Comparison of ENCODE assay signal across 10 mouse cellular contexts in genomic region chr9:40687053-40687452, GRCm38 (mm10). TPM values are rescaled to one million over a fixed set of nuclear protein-coding genes. Genes with fewer than 3 reads are reported as not detected.
A peak's percentile ranks its signal among the peaks of the same experiment; 100 is the strongest.
DNase-seq lines count a peak whose midpoint lies in the region; ATAC-seq and TF ChIP-seq lines count a peak whose summit lies in the region.
"Had no signal": no experiment of that assay in that cellular context is flagged by ENCODE, and none has a peak within 500 bp of the region (broad histone marks: within the 10 kb centered on the region; RNA-seq: fewer than 3 reads in every experiment).

No protein-coding gene starts in this region.

- peak overlapping the region; percentile 87 for H3K27ac ChIP-seq in left cerebral cortex, adult 2 months
- H3K27ac ChIP-seq in forebrain, embryonic 12.5 days, result peak overlapping the region; percentile 92; the same call in 1 of the 2 replicates
- no peak overlapping the region for H3K27ac ChIP-seq in intestine, postnatal 0 days (ENCODE audit: low read depth, low read length)
- H3K27ac ChIP-seq in olfactory bulb, adult 2 months (ENCODE audit: insufficient read depth, low read depth, low read length), result no peak overlapping the region

- H3K9me3 ChIP-seq in forebrain, embryonic 12.5 days, result no peaks in the 10 kb centered on the region
- H3K9me3 ChIP-seq in intestine, postnatal 0 days (ENCODE audit: control insufficient read depth), result no peaks in the 10 kb centered on the region
- H3K9me3 ChIP-seq: megakaryocyte, embryonic 14.5 days had no signal

- TF ChIP-seq POLR2A in olfactory bulb, adult 2 months (IDR thresholded peaks at IDR 0.05; ENCODE audit: insufficient read depth, low read depth, low read length), result no peak

- H3K9ac ChIP-seq in forebrain, embryonic 12.5 days, result peak overlapping the region; percentile 80
- peak overlapping the region; percentile 43; the same call in 1 of the 2 replicates for H3K9ac ChIP-seq in intestine, postnatal 0 days (ENCODE audit: low read depth, low read length)

- WGBS in forebrain, embryonic 12.5 days, result 41% methylated on average over 5 of the region's 5 CpGs
- WGBS in intestine, postnatal 0 days, result 53% methylated on average over 5 of the region's 5 CpGs
- WGBS in olfactory bulb, adult 2 months, result 65% methylated on average over 5 of the region's 5 CpGs

- intact Hi-C loops in left cerebral cortex, adult 2 months (cut with DNase I), result loop anchor here (2.0 to 5.0 kb wide), 3 partner anchors 45 to 70 kb away; no protein-coding TSS in a partner anchor
- intact Hi-C loops in left cerebral cortex, postnatal 14 days (cut with DNase I), result loop anchor here (5.0 kb wide), 3 partner anchors 50 to 65 kb away; no protein-coding TSS in a partner anchor

- H3K36me3 ChIP-seq in forebrain, embryonic 12.5 days (replicated peaks), result no peaks in the 10 kb centered on the region
- H3K36me3 ChIP-seq in intestine, postnatal 0 days (ENCODE audit: control insufficient read depth, insufficient read depth), result no peaks in the 10 kb centered on the region

- H3K4me2 ChIP-seq in forebrain, embryonic 12.5 days, result peak overlapping the region; percentile 92
- H3K4me2 ChIP-seq in intestine, postnatal 0 days (replicated peaks; ENCODE audit: low read depth), result peak overlapping the region; percentile 71

- no peak for ATAC-seq in forebrain, embryonic 12.5 days (ENCODE audit: low FRiP score)
- ATAC-seq in intestine, postnatal 0 days, result no peak
- no peak for ATAC-seq in megakaryocyte-erythroid progenitor cell, adult 5-6 weeks (replicated peaks; ENCODE audit: low FRiP score, low TSS enrichment, poor library complexity, severe bottlenecking)

- no peak for TF ChIP-seq CTCF in left cerebral cortex, adult 2 months (IDR thresholded peaks at IDR 0.05)
- TF ChIP-seq CTCF in intestine, postnatal 0 days (IDR thresholded peaks at IDR 0.05; ENCODE audit: low read depth), result no peak
- no peak for TF ChIP-seq CTCF in olfactory bulb, adult 2 months (IDR thresholded peaks at IDR 0.05; ENCODE audit: insufficient read depth, low read depth, low read length)

- DNase-seq in left cerebral cortex, adult 2 months (ENCODE audit: extremely low spot score in 1 of 2, low spot score in 2 of 2), result no peak
- DNase-seq in left cerebral cortex, postnatal 14 days (ENCODE audit: low spot score in 2 of 2), result no peak
- DNase-seq in urinary bladder, postnatal 4 days (ENCODE audit: low spot score in 2 of 2), result no peak
- DNase-seq: kidney, adult 2 months had no signal

- peaks cover 35% of the 10 kb centered on the region for H3K27me3 ChIP-seq in forebrain, embryonic 12.5 days
- H3K27me3 ChIP-seq in intestine, postnatal 0 days (replicated peaks; ENCODE audit: control insufficient read depth, insufficient read depth, low read length), result peaks cover 26% of the 10 kb centered on the region

- H3K4me1 ChIP-seq in forebrain, embryonic 12.5 days, result peaks cover 14% of the 10 kb centered on the region; the same call in 1 of the 2 replicates
- peaks cover 4% of the 10 kb centered on the region; the same call in 1 of the 2 replicates for H3K4me1 ChIP-seq in intestine, postnatal 0 days (replicated peaks; ENCODE audit: control insufficient read depth, insufficient read depth, low read length)
- H3K4me1 ChIP-seq in olfactory bulb, adult 2 months (ENCODE audit: control insufficient read depth, insufficient read depth, low read length), result peaks cover 16% of the 10 kb centered on the region; the same call in 1 of the 2 replicates

- H3K4me3 ChIP-seq in left cerebral cortex, adult 2 months, result peak overlapping the region; percentile 66
- peak overlapping the region; percentile 63 for H3K4me3 ChIP-seq in forebrain, embryonic 12.5 days (replicated peaks)
- peak overlapping the region; percentile 51 for H3K4me3 ChIP-seq in intestine, postnatal 0 days (ENCODE audit: low read depth, low read length)
- H3K4me3 ChIP-seq in olfactory bulb, adult 2 months (ENCODE audit: insufficient read depth, low read depth, low read length), result peak overlapping the region; percentile 69

RNA-seq across cellular contexts. Expression of gene Clmp, which starts 1.3 kb away (rescaled TPM):
- total RNA-seq in left cerebral cortex, adult 2 months (2021), result 10 to 100 TPM; 27.3 to 31.1 TPM
- total RNA-seq in left cerebral cortex, postnatal 14 days (2021), result 10 to 100 TPM; 29.8 to 30.2 TPM
- polyA plus RNA-seq in forebrain, embryonic 12.5 days (2016; fragmentation: Nextera tagmentation; extraction: Ambion mirVana), result 24.7 and 31.0 TPM in 2 replicates
- 23.0 and 25.2 TPM in 2 replicates for polyA plus RNA-seq in intestine, postnatal 0 days (2015; fragmentation: Nextera tagmentation; extraction: Ambion mirVana)
- polyA plus RNA-seq in olfactory bulb, adult 2 months (2012; ENCODE audit: insufficient read depth, insufficient read length, low replicate concordance, missing spikeins), result not detected in 2 replicates
- not detected in 2 replicates for total RNA-seq in megakaryocyte-erythroid progenitor cell, adult 5-6 weeks (2014; fragmentation: Nextera tagmentation)
- total RNA-seq in megakaryocyte-erythroid progenitor cell, adult 5-6 weeks (2017), result 0.19 and 0.27 TPM in 2 replicates

RNA-seq across cellular contexts. Expression of gene Gm21915, which starts 16.6 kb away (rescaled TPM):
- total RNA-seq in left cerebral cortex, adult 2 months (2021), result not detected
- not detected for total RNA-seq in left cerebral cortex, postnatal 14 days (2021)
- polyA plus RNA-seq in forebrain, embryonic 12.5 days (2016; fragmentation: Nextera tagmentation; extraction: Ambion mirVana), result not detected in 2 replicates
- polyA plus RNA-seq in intestine, postnatal 0 days (2015; fragmentation: Nextera tagmentation; extraction: Ambion mirVana), result not detected in 2 replicates
- polyA plus RNA-seq in olfactory bulb, adult 2 months (2012; ENCODE audit: insufficient read depth, insufficient read length, low replicate concordance, missing spikeins), result not detected in 2 replicates
- total RNA-seq in megakaryocyte-erythroid progenitor cell, adult 5-6 weeks (2014; fragmentation: Nextera tagmentation), result not detected in 2 replicates
- total RNA-seq in megakaryocyte-erythroid progenitor cell, adult 5-6 weeks (2017), result not detected in 2 replicates
- polyA plus RNA-seq: kidney, adult 2 months; testis, adult 2 months had no signal

Comparison
In these comparisons a context has a peak if more than half of its experiments do, and no peak if none do; other contexts are left out.
1. H3K27ac ChIP-seq: peak in left cerebral cortex, adult 2 months (single experiment) and forebrain, embryonic 12.5 days (single experiment); none in intestine, postnatal 0 days (single experiment) and olfactory bulb, adult 2 months (single experiment).
2. RNA of gene Clmp, which starts 1.3 kb away (total RNA-seq): 27.3 to 31.1 TPM in left cerebral cortex, adult 2 months and 29.8 to 30.2 TPM in left cerebral cortex, postnatal 14 days; 0.19 to 0.27 TPM in megakaryocyte-erythroid progenitor cell, adult 5-6 weeks; every median in the first group is over 10 times any median in the second.
3. Peak in every context shown above with its lines, with median percentiles within 50 percentile points of each other: H3K4me3 ChIP-seq.